Mouse (Mus musculus): ENCODE measurements around the gene Snrnp35. TPM values are rescaled to one million over a fixed set of nuclear protein-coding genes. Genes with fewer than 3 reads are reported as not detected.

The Snrnp35 gene
- polyA plus RNA-seq, 1 experiment from 2014 or later = 26.2 TPM

DNA sequence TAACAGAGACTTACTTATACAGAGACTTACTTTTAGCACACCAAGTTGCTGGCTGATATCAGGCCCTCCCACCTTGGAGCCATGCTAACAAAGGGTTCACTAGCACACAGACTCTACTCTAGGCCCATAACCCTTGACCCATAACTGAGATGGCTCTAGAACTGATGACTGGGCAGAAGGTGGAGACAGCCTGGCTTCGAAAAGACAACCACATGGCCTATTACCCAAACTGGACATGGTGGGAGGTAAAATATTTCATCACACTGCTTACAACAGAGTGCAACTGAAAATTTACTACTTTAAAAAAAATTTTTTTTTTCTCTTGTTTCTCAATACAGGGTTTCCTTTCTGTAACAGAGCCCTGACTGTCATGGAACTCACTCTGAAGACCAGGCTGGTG, 15.2 kb upstream of the Snrnp35 start:
- Histone ChIP-seq H3K9me3 (no peaks in the 10 kb centered on the region), H3K27me3 (no peaks in the 10 kb centered on the region), H3K36me3 (peaks cover 21% of the 10 kb centered on the region), H3K4me1 (no peaks in the 10 kb centered on the region), H3K4me2 (replicated peaks) (no peak overlapping the region), H3K4me3 (no peak overlapping the region), H3K27ac (replicated peaks) (no peak overlapping the region), H3K9ac (replicated peaks) (no peak overlapping the region)
- WGBS = 88% methylated on average over 1 of the region's 1 CpGs
- no peak for ATAC-seq (ENCODE audit: low FRiP score, low read depth)

DNA sequence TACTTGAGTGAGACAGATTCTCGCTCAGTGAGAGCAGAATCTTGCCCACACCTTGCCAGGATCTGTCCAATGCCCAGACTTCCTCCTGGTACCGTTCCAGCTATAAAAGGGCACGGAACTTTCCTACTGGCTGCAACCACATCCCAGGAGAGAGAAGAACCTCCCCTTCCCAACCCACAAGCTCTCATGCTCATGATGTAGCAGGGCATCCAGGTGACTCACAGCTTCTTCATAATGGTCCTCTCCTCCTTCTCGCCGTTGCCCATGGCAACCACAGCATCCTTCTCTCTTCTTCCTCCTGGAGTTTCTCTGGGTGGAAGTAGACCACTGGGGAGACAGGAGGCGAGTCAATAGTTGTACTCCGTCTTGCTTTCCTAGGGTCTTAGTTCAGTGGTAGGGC, 14.6 kb upstream of the Snrnp35 start:
- Histone ChIP-seq H3K27me3 (no peaks in the 10 kb centered on the region), H3K4me3 (no peak overlapping the region), H3K36me3 (peaks cover 15% of the 10 kb centered on the region), H3K4me2 (replicated peaks) (no peak overlapping the region), H3K4me1 (no peaks in the 10 kb centered on the region), H3K9ac (replicated peaks) (no peak overlapping the region), H3K9me3 (no peaks in the 10 kb centered on the region), H3K27ac (replicated peaks) (no peak overlapping the region)
- WGBS = 95% methylated on average over 7 of the region's 7 CpGs
- ATAC-seq (ENCODE audit: low FRiP score, low read depth) = no peak

DNA sequence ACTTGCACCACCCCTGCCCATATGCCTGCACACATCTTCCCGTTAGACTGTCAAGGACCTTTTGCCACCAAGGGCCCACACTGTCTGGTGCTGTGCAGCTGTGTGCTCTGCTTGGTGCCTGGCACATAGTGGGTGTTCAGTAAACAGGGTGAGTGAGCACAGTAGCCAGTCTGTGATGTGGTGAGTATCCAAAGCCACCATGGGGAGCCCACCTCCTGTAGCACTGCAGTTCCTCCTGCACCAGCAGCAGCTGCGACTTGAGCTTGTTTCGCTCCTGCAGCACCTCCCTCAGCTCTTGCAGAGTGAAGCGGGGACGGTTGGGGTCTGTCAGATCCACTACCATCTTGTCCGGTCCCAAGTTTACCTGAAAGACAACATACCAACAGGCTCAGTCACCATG, 13.4 kb upstream of the Snrnp35 start:
- H3K4me2 ChIP-seq (replicated peaks) = no peak overlapping the region
- no peaks in the 10 kb centered on the region for H3K4me1 ChIP-seq
- ATAC-seq (ENCODE audit: low FRiP score, low read depth) = no peak
- no peaks in the 10 kb centered on the region for H3K9me3 ChIP-seq
- 90% methylated on average over 6 of the region's 6 CpGs for WGBS
- H3K9ac ChIP-seq (replicated peaks) = no peak overlapping the region
- H3K27me3 ChIP-seq = no peaks in the 10 kb centered on the region
- H3K4me3 ChIP-seq = no peak overlapping the region
- peaks cover 10% of the 10 kb centered on the region for H3K36me3 ChIP-seq
- H3K27ac ChIP-seq (replicated peaks) = no peak overlapping the region

DNA sequence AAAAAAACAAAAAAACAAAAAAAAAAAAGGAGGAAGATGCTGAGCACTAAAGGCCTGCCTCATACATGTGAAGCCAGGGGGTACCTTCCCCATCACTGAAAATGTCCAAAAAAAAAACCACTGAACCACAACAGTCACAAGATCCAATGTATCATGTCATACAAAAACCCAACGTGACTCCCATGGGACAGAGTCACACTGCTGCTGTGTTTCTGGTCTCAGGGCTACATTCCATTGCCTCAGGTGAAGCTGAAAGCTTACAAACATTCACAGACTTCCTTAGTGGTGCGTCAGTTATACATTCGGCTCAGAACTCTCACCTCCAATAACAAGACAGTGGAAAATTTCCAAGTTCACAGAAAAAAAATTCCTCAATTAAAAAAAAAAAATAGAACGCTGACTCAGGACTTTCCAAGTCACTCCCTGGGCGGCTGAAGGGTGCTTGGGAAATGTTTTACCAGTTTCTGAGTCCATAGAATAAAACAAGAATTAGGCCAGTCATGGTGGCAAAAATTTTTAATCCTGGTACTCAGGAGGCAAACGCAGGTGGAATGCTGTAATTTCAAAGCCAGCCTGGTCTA, 12.3 kb upstream of the Snrnp35 start:
- Histone ChIP-seq H3K36me3 (peaks cover 10% of the 10 kb centered on the region), H3K27ac (replicated peaks) (no peak overlapping the region), H3K9me3 (no peaks in the 10 kb centered on the region), H3K4me3 (no peak overlapping the region), H3K9ac (replicated peaks) (no peak overlapping the region), H3K4me1 (peaks cover 5% of the 10 kb centered on the region; the same call in 1 of the 2 replicates), H3K4me2 (replicated peaks) (no peak overlapping the region), H3K27me3 (no peaks in the 10 kb centered on the region)
- ATAC-seq (ENCODE audit: low FRiP score, low read depth) = no peak
- 90% methylated on average over 6 of the region's 6 CpGs for WGBS

DNA sequence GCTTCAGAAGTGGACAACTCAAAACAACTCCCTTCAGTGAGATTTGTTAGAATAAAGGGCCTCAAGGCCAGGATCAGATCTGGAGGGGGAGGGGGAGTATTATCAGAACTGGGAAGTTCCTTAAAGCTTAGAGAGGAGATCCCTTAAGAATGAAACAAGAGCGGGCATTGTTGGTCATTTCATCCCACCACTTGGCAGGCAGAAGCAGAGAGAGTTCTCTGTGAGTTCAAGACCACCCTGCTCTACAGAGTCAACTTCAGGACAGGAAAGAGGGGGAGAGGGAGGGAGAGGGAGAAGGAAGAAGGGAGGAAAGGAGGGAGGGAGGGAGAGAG, 4.1 kb upstream of the Snrnp35 start:
- Histone ChIP-seq H3K4me2 (replicated peaks) (0 out of 2 replicates have a peak overlapping the region, but pooled peaks have one; percentile 21), H3K36me3 (no peaks in the 10 kb centered on the region), H3K27me3 (no peaks in the 10 kb centered on the region), H3K9ac (replicated peaks) (no peak overlapping the region), H3K9me3 (no peaks in the 10 kb centered on the region), H3K4me3 (no peak overlapping the region), H3K27ac (replicated peaks) (0 out of 2 replicates have a peak overlapping the region, but pooled peaks have one; percentile 67), H3K4me1 (peaks cover 25% of the 10 kb centered on the region)
- WGBS = 86% methylated on average over 1 of the region's 1 CpGs
- no peak for ATAC-seq (ENCODE audit: low FRiP score, low read depth)

DNA sequence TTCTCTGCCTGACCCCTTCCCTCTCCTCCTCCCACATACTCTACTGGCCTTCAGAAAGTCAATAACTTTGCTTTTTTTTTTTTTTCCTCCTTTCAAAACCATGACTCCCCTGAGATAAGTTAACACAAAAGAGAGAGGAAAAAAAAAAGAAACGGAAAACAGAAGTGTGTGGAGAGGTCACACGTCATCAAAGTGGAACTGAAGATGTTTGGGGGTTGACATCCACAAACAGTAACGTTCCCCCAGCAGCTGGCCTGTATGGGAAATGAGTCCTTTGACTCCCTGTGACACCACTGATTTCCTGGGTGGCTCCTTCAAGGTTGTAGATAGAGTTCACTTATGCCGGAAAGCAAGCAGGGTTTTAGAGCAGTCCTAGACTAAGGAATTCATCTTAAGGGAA, 2.8 kb upstream of the Snrnp35 start:
- peaks cover 37% of the 10 kb centered on the region for H3K4me1 ChIP-seq
- WGBS = 74% methylated on average over 4 of the region's 4 CpGs
- no peaks in the 10 kb centered on the region for H3K36me3 ChIP-seq
- H3K27ac ChIP-seq (replicated peaks) = no peak overlapping the region
- no peaks in the 10 kb centered on the region for H3K9me3 ChIP-seq
- H3K27me3 ChIP-seq = no peaks in the 10 kb centered on the region
- no peak overlapping the region for H3K4me2 ChIP-seq (replicated peaks)
- no peak for ATAC-seq (ENCODE audit: low FRiP score, low read depth)
- H3K4me3 ChIP-seq = no peak overlapping the region
- H3K9ac ChIP-seq (replicated peaks) = no peak overlapping the region

DNA sequence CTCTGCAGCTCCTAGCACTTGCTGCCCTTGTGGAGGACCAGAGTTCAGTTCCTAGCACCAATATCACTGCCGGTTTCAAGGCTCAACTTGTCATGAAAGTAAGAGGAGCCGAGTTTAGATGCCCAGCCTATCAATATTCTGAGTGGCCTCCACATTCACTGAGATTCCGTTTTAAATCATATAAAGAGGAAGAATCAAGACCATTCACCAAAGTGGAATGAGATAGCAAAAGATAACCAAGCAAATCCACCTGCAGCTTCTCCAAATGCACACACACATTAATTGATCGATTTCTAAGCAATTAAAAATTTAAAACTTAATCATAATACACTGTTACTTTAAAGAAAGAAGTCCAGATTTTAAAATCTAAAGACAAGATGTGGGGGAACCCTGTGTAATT, 1.2 kb upstream of the Snrnp35 start:
- Histone ChIP-seq H3K36me3 (no peaks in the 10 kb centered on the region), H3K27me3 (no peaks in the 10 kb centered on the region), H3K27ac (replicated peaks) (no peak overlapping the region), H3K4me3 (no peak overlapping the region), H3K4me2 (replicated peaks) (no peak overlapping the region), H3K9me3 (no peaks in the 10 kb centered on the region), H3K9ac (replicated peaks) (no peak overlapping the region), H3K4me1 (peaks cover 25% of the 10 kb centered on the region)
- no peak for ATAC-seq (ENCODE audit: low FRiP score, low read depth)
- WGBS = 90% methylated on average over 4 of the region's 4 CpGs

DNA sequence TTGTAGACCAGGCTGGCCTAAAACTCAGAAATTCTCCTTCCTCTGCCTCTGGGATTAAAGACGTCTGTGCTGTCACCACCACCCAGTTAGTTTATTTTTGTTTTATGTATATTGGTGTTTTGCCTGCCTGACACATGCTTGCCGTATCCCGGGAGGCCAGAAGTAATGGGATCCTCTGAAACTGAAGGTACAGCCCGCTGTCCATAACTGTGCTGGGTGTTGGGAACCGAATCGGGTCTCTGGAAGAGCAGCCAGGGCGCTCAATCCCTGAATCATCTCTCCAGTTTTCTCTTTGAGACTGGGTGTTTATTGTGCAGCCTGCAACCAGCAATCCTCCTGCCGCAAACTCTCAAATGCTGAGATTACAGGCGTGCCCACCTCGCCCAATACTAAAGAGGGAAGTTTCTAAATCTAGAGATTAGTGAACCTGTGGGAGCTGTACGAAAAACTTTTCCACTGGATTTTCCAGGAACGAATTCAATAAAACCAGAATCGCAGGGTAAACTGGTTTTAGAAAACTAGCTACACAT, 433 bp upstream of the Snrnp35 start:
- WGBS = 6% methylated on average over 13 of the region's 13 CpGs
- ATAC-seq (ENCODE audit: low FRiP score, low read depth) = no peak
- Histone ChIP-seq H3K27ac (replicated peaks) (peak overlapping the region; percentile 95), H3K9me3 (no peaks in the 10 kb centered on the region), H3K36me3 (no peaks in the 10 kb centered on the region), H3K4me1 (peaks cover 20% of the 10 kb centered on the region), H3K4me3 (peak overlapping the region; percentile 70), H3K9ac (replicated peaks) (peak overlapping the region; percentile 92), H3K4me2 (replicated peaks) (peak overlapping the region; percentile 72), H3K27me3 (no peaks in the 10 kb centered on the region)

DNA sequence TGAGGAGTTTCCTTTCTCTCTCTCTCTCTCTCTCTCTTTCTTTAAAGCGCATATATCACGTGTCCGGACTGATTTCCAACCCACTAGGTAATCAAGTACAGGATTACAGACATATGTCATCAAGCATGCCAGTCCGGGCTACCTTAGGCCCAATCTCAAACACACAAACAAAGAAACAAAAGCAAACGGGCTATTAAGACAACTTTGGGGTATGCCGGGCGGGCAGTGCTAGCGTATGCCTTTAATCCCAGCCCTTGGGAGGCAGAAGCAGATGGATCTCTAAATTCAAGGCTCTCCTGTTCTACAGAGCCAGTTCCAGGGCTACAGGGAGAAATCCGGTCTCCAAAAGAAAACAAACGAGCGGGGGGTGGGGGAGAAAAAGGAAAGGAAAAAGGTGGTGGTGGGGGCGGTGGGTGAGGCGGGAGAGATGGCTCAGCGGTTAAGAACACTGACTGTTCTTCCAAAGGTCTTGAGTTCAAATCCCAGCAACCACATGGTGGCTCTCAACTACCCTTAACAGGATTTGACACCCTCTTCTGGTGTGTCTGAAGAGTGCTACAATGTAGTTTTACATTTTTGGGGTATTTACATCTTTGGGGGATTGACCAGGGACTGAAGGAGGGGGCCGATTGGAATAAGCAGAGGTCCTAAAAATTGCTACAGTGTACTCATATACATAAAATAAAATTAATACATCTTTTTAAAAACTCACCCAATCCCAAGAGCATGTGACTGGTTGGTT, 892 bp downstream of the Snrnp35 start:
- no peaks in the 10 kb centered on the region for H3K27me3 ChIP-seq
- WGBS = 7% methylated on average over 15 of the region's 15 CpGs
- H3K27ac ChIP-seq (replicated peaks) = peak overlapping the region; percentile 95
- H3K9me3 ChIP-seq = no peaks in the 10 kb centered on the region
- H3K9ac ChIP-seq (replicated peaks) = peak overlapping the region; percentile 92
- H3K36me3 ChIP-seq = no peaks in the 10 kb centered on the region
- ATAC-seq (ENCODE audit: low FRiP score, low read depth) = peak; percentile 55
- H3K4me2 ChIP-seq (replicated peaks) = peak overlapping the region; percentile 72
- peaks cover 13% of the 10 kb centered on the region for H3K4me1 ChIP-seq
- peak overlapping the region; percentile 70 for H3K4me3 ChIP-seq

DNA sequence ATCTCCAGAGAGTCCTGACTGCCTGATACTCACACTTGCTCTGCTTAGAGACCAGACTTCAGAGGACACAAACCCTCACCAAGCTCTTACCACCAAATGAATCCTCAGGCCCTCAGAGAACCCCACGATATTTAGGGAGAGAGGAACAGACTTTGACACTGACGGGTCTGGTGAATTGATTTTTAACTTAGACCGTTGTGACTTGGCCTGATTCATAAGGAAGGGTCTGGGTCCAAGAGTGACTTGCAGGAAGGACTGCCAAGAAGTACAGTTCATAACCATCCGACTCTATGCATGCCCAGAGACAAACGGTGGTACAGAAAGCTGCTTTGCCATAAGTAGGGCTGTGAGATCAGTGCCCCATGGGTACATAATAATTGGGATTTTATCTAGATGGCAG, 2.7 kb downstream of the Snrnp35 start:
- ATAC-seq (ENCODE audit: low FRiP score, low read depth) = no peak
- Histone ChIP-seq H3K4me3 (no peak overlapping the region), H3K27me3 (no peaks in the 10 kb centered on the region), H3K4me1 (peaks cover 13% of the 10 kb centered on the region), H3K36me3 (peaks cover 18% of the 10 kb centered on the region), H3K9ac (replicated peaks) (no peak overlapping the region), H3K9me3 (no peaks in the 10 kb centered on the region), H3K4me2 (replicated peaks) (no peak overlapping the region), H3K27ac (replicated peaks) (no peak overlapping the region)
- 92% methylated on average over 5 of the region's 5 CpGs for WGBS

DNA sequence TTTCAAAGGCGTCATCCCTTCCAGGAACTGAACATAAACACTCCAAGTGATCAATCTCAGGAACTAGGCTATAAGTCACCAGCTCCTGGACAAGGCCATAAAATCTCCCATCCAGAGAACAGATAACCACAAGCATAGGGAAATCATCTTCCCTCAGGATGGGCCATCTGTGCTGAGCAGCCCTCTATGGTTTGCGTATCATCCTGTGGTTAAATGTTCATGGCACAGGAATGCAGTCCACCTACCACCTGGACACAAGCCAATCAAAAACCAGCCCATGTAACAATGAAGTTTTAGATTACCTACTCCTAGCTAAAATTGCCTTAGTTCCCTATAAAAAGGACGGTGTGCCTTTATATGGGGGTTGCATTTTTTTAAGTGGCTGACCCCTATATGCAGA, 6.0 kb downstream of the Snrnp35 start:
- WGBS = 96% methylated on average over 3 of the region's 3 CpGs
- Histone ChIP-seq H3K36me3 (peaks cover 50% of the 10 kb centered on the region), H3K27me3 (no peaks in the 10 kb centered on the region), H3K27ac (replicated peaks) (no peak overlapping the region), H3K9me3 (no peaks in the 10 kb centered on the region), H3K4me1 (peaks cover 11% of the 10 kb centered on the region), H3K4me3 (no peak overlapping the region), H3K4me2 (replicated peaks) (no peak overlapping the region), H3K9ac (replicated peaks) (no peak overlapping the region)
- no peak for ATAC-seq (ENCODE audit: low FRiP score, low read depth)

DNA sequence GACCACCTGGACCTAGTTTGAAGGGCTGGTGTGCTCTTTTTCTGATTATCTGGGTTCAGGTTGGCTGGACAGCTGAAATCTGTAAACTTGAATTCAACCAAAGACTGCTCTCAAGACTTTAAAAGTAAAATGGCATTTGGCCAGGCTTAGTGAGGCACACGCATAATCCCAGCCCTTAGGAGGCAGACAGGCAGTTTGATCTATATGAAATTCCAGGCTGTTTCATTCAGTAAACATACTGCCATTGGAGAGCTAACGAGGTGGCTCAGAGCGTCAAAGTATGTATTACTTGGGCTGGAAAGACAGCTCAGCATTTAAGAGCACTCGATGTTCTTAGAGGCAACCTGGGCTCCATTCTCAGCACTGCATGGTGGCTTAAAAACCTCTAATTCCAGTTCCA, 8.8 kb downstream of the Snrnp35 start:
- H3K27ac ChIP-seq (replicated peaks) = no peak overlapping the region
- no peak for ATAC-seq (ENCODE audit: low FRiP score, low read depth)
- peaks cover 58% of the 10 kb centered on the region for H3K36me3 ChIP-seq
- no peaks in the 10 kb centered on the region for H3K9me3 ChIP-seq
- no peak overlapping the region for H3K4me3 ChIP-seq
- H3K4me1 ChIP-seq = no peaks in the 10 kb centered on the region
- H3K4me2 ChIP-seq (replicated peaks) = no peak overlapping the region
- no peak overlapping the region for H3K9ac ChIP-seq (replicated peaks)
- no peaks in the 10 kb centered on the region for H3K27me3 ChIP-seq
- 85% methylated on average over 4 of the region's 4 CpGs for WGBS
